Mouse (Mus musculus) heart, postnatal 0 days (tissue): ENCODE measurements at regions not wholly inside any gene's neighbourhood (a gene's known extent, or its start where the extent isn't known, plus 50 kb on each side); places are given as distances from the start of the nearest gene placed in this dataset.

Experiments used
- CTCF ChIP-seq: IDR thresholded peaks from 2 replicates; pipeline ENCODE4 v1.5.1; 2016; ENCODE audit warnings: antibody characterized with exemption, control low read depth, low read depth
- EP300 ChIP-seq: IDR thresholded peaks from 2 replicates; pipeline ENCODE4 v1.6.1; 2016; ENCODE audit warnings: antibody characterized with exemption, low read depth

DNA sequence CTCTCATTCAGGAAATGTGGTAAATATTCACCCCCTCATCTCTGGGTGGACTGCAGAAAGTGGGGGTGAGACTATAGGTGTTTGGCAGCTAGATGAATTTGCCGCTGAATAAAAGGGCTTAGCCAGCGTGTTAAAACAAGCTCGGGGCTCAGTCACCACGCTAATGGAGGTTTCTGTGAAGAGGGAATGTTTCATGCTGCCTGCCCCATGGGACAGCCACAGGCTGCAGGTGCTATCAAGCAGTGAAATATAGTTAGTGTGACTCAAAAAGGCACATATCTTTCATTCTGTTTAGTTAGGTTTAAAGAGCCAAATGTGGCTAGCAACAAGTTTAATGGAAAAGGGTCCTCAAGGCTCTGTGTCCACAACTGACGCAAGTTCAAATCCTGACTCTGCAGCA lies 121.5 kb downstream of the Zfp36l1 start:
- TF ChIP-seq EP300: no peak
- TF ChIP-seq CTCF: no peak
